Mouse (Mus musculus): ENCODE data around the gene Rbfox1. TPM values are rescaled to one million over a fixed set of nuclear protein-coding genes. Genes with fewer than 3 reads are reported as not detected.

The Rbfox1 gene
- total RNA-seq, 2 experiments from 2014 or later = 264 to 278 TPM

GRCm38 (mm10) chr16:6485631-6486030 lies 600.5 kb downstream of the Rbfox1 start:
- no peak for DNase-seq (ENCODE audit: extremely low spot score in 1 of 2, low spot score in 2 of 2)
- intact Hi-C loops (cut with DNase I) = no loop called here

- DNase-seq (ENCODE audit: extremely low spot score in 1 of 2, low spot score in 2 of 2) = peak in 1 of 2 experiments; percentile 42
- intact Hi-C loops (cut with DNase I) = no loop called here
Measured at GRCm38 (mm10) chr16:6502219-6502618, 617.1 kb downstream of the Rbfox1 start.

DNA sequence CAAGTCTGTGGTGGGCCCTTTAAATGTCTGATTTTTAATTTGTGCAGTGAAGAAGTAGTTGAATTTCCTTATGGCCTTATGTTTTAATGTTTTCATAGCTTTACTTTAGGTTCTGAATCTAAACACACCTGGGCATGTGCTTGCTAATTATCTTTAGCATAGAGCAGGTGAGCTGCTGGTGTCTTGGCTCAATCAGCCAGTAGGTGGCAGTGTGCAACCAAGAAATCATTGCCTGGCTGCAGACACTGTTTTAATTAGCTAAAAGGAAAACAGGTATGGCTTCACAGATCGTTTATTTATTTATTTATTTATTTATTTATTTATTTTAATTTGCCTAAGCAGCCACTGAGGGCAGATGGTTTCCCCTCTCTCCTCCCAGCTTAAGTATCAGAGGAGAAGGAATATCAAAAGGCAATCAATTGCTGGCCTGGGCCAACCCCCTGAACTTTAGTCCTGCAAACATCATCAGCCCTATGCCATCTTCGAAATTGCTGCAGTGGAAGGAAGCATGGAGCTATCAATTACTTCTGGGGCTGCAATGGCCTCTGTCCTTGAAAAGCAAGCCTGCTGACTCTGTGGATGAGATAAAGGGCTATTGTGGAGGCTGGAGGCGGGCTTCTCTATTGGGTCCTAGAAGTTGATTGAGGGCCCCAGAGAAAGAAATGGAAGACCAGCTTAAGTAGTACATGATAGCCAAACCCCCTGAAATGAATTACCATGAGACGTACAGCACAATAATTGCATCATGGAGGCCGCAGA lies 618.6 kb downstream of the Rbfox1 start:
- intact Hi-C loops (cut with DNase I) = no loop called here
- peak; percentile 52 to 56 for DNase-seq (ENCODE audit: extremely low spot score in 1 of 2, low spot score in 2 of 2)

GRCm38 (mm10) chr16:6508924-6509323 lies 623.8 kb downstream of the Rbfox1 start:
- DNase-seq (ENCODE audit: extremely low spot score in 1 of 2, low spot score in 2 of 2) = no peak
- intact Hi-C loops (cut with DNase I) = no loop called here

DNA sequence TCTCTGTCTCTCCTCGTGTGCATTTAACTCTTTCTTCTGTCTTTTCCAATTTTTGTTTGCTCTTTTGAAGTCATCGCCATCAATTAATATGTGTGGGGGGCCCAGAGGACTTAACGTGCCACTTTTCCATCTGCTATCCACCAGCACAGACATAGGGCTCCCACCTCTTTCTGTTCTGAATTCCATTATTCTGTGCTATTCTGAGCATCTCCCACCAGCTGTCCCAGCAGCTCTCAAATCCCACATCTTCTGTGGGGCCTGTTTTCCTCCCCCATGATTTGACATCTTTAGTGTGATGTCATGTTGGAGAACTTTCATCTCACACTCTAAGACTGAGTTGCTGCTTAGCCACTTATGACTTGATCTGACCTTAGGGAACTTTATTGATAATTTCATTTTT lies 634.3 kb downstream of the Rbfox1 start:
- intact Hi-C loops (cut with DNase I) = no loop called here
- no peak for DNase-seq (ENCODE audit: extremely low spot score in 1 of 2, low spot score in 2 of 2)

- intact Hi-C loops (cut with DNase I) = loop anchor here (10.0 kb wide), 1 partner anchor 219 kb away; no protein-coding TSS in a partner anchor
- DNase-seq (ENCODE audit: extremely low spot score in 1 of 2, low spot score in 2 of 2) = peak in 1 of 2 experiments; percentile 40
Measured at GRCm38 (mm10) chr16:6525507-6526170, 640.5 kb downstream of the Rbfox1 start.

DNA sequence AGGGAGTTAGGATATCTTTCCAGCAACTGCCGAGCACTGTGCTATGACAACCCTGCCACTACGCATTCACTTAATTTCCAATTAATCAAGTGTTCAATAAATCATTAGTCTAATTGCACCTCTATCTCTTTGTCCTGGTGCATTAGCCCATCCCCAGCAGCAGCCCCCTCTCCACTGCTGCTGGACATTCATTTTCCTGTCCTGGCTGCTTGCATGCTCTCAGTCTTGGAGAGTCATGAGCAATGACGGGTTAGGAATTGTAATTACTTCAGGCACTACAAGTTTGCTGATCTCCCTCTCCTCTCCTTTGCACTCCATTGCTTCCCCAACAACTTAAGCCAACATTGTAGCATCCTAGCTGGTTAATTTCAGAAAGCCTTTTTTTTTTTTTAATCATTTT lies 646.3 kb downstream of the Rbfox1 start:
- DNase-seq (ENCODE audit: extremely low spot score in 1 of 2, low spot score in 2 of 2) = no peak

GRCm38 (mm10) chr16:6532077-6532995 lies 647.2 kb downstream of the Rbfox1 start:
- DNase-seq (ENCODE audit: extremely low spot score in 1 of 2, low spot score in 2 of 2) = peak in 1 of 2 experiments; percentile 30
- intact Hi-C loops (cut with DNase I) = no loop called here

More for the DNA sequence above, 646.3 kb downstream of the Rbfox1 start:
- intact Hi-C loops (cut with DNase I) = no loop called here

GRCm38 (mm10) chr16:6555776-6556175 lies 670.6 kb downstream of the Rbfox1 start:
- no peak for DNase-seq (ENCODE audit: extremely low spot score in 1 of 2, low spot score in 2 of 2)
- intact Hi-C loops (cut with DNase I) = no loop called here

GRCm38 (mm10) chr16:6557726-6558125 lies 672.6 kb downstream of the Rbfox1 start:
- intact Hi-C loops (cut with DNase I) = no loop called here
- DNase-seq (ENCODE audit: extremely low spot score in 1 of 2, low spot score in 2 of 2) = no peak

GRCm38 (mm10) chr16:6584700-6585099 lies 699.5 kb downstream of the Rbfox1 start:
- intact Hi-C loops (cut with DNase I) = no loop called here
- DNase-seq (ENCODE audit: extremely low spot score in 1 of 2, low spot score in 2 of 2) = no peak

- no peak for DNase-seq (ENCODE audit: extremely low spot score in 1 of 2, low spot score in 2 of 2)
- intact Hi-C loops (cut with DNase I) = no loop called here
Measured at GRCm38 (mm10) chr16:6585204-6585603, 700.0 kb downstream of the Rbfox1 start.

GRCm38 (mm10) chr16:6616526-6616925 lies 731.4 kb downstream of the Rbfox1 start:
- intact Hi-C loops (cut with DNase I) = no loop called here
- DNase-seq (ENCODE audit: extremely low spot score in 1 of 2, low spot score in 2 of 2) = no peak

GRCm38 (mm10) chr16:6640330-6640729 lies 755.2 kb downstream of the Rbfox1 start:
- intact Hi-C loops (cut with DNase I) = no loop called here
- DNase-seq (ENCODE audit: extremely low spot score in 1 of 2, low spot score in 2 of 2) = no peak

GRCm38 (mm10) chr16:6646941-6647340 lies 761.8 kb downstream of the Rbfox1 start:
- DNase-seq (ENCODE audit: extremely low spot score in 1 of 2, low spot score in 2 of 2) = no peak
- intact Hi-C loops (cut with DNase I) = no loop called here

DNA sequence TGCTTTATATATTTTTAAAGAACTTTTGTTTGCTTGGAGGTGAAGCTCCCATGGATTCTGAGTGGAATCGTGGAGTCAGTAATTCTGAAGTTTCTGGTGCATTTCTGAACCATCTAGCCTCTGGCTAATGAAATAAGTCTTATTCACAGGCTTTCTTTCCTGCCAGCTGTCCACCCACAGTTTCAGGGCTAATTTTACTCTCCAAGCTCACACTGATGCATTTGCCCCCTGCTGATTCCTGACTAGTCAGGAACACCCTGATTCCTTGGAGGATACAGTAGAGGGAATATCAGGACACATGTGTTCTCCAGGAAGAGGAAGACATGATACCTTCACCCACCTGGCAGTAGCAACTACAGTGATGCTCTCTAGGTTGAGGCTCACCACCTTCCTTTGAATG lies 763.6 kb downstream of the Rbfox1 start:
- no peak for DNase-seq (ENCODE audit: extremely low spot score in 1 of 2, low spot score in 2 of 2)
- intact Hi-C loops (cut with DNase I) = no loop called here

- intact Hi-C loops (cut with DNase I) = no loop called here
- DNase-seq (ENCODE audit: extremely low spot score in 1 of 2, low spot score in 2 of 2) = no peak
Measured at GRCm38 (mm10) chr16:6658594-6658993, 773.4 kb downstream of the Rbfox1 start.

DNA sequence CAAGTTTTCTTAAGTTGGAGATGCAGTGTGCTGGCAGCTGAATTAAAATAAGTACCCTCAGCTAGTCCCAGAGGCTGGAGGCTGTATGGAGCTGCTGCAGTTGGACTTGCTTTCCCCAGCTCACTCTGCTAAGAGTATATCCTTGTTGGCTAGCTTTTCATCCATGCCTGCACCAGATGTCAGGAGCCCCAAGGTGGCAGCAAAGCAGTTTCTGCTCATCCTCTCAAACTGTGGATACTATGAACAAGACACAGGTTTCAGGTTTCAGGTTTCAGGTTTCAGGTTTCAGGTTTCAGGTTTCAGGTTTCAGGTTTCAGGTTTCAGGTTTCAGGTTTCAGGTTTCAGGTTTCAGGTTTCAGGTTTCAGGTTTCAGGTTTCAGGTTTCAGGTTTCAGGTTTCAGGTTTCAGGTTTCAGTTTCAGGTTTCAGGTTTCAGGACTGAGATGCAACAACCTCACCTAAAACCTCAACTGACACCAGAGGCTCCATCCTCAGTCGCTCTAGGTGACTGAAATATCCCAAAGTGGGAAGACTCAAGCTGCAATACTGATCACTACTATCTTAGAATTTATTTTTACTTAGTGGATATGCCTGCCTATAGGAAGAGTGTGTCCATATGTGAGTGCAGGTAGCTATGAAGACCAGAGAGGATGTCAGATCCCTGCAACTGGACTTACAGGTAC lies 801.1 kb downstream of the Rbfox1 start:
- intact Hi-C loops (cut with DNase I) = no loop called here
- DNase-seq (ENCODE audit: extremely low spot score in 1 of 2, low spot score in 2 of 2) = no peak

GRCm38 (mm10) chr16:6704847-6705246 lies 819.7 kb downstream of the Rbfox1 start:
- no peak for DNase-seq (ENCODE audit: extremely low spot score in 1 of 2, low spot score in 2 of 2)
- intact Hi-C loops (cut with DNase I) = no loop called here

Data from left cerebral cortex, postnatal 10 days (tissue).